Comparison of ENCODE assay signal across 29 mouse cellular contexts in genomic region chr2:153724424-153724823, GRCm38 (mm10). TPM values are rescaled to one million over a fixed set of nuclear protein-coding genes. Genes with fewer than 3 reads are reported as not detected.
DNase-seq lines count a peak whose midpoint lies in the region; ATAC-seq and TF ChIP-seq lines count a peak whose summit lies in the region.
"Had no signal": no experiment of that assay in that cellular context is flagged by ENCODE, and none has a peak within 500 bp of the region (broad histone marks: within the 10 kb centered on the region; RNA-seq: fewer than 3 reads in every experiment).

No protein-coding gene starts in this region.

- WGBS in heart, embryonic 12.5 days, result 43% methylated on average over 2 of the region's 2 CpGs
- 18% methylated on average over 2 of the region's 2 CpGs for WGBS in liver, embryonic 12.5 days (ENCODE audit: insufficient replicate concordance)
- 51% methylated on average over 2 of the region's 2 CpGs for WGBS in liver, postnatal 0 days (ENCODE audit: insufficient replicate concordance)
- WGBS in forebrain, embryonic 12.5 days, result 87% methylated on average over 2 of the region's 2 CpGs

- H3K36me3 ChIP-seq in heart, embryonic 12.5 days, result no peaks in the 10 kb centered on the region
- H3K36me3 ChIP-seq in liver, embryonic 12.5 days, result 0 out of 2 replicates have a peak, but pooled peaks cover 4% of the 10 kb centered on the region
- H3K36me3 ChIP-seq in liver, postnatal 0 days (replicated peaks; ENCODE audit: insufficient read depth, low read length), result no peaks in the 10 kb centered on the region
- no peaks in the 10 kb centered on the region for H3K36me3 ChIP-seq in forebrain, embryonic 12.5 days (replicated peaks)
- H3K36me3 ChIP-seq: embryonic facial prominence, embryonic 12.5 days; forebrain, embryonic 10.5 days; G1E; hindbrain, embryonic 13.5 days; limb, embryonic 10.5 days; limb, embryonic 15.5 days; lung, embryonic 15.5 days had no signal

- H3K27ac ChIP-seq in heart, embryonic 12.5 days (ENCODE audit: poor library complexity, severe bottlenecking), result no peak overlapping the region
- peak overlapping the region; percentile 85 for H3K27ac ChIP-seq in liver, embryonic 12.5 days
- H3K27ac ChIP-seq in liver, postnatal 0 days (ENCODE audit: low read depth), result no peak overlapping the region
- H3K27ac ChIP-seq in forebrain, embryonic 12.5 days, result no peak overlapping the region
- H3K27ac ChIP-seq: embryonic facial prominence, embryonic 12.5 days; forebrain, embryonic 10.5 days; hindbrain, embryonic 13.5 days; limb, embryonic 10.5 days; limb, embryonic 15.5 days; lung, embryonic 15.5 days had no signal

- H3K9me3 ChIP-seq in heart, embryonic 12.5 days (replicated peaks), result 0 out of 2 replicates have a peak, but pooled peaks cover 2% of the 10 kb centered on the region
- H3K9me3 ChIP-seq in liver, embryonic 12.5 days (replicated peaks), result no peaks in the 10 kb centered on the region
- H3K9me3 ChIP-seq in liver, postnatal 0 days (ENCODE audit: low read length), result no peaks in the 10 kb centered on the region
- H3K9me3 ChIP-seq in forebrain, embryonic 12.5 days, result no peaks in the 10 kb centered on the region
- H3K9me3 ChIP-seq: embryonic facial prominence, embryonic 12.5 days; forebrain, embryonic 10.5 days; G1E; hindbrain, embryonic 13.5 days; limb, embryonic 10.5 days; limb, embryonic 15.5 days; lung, embryonic 15.5 days had no signal

- TF ChIP-seq EP300 in liver, postnatal 0 days (IDR thresholded peaks at IDR 0.05; ENCODE audit: low read depth), result peak; percentile 55; the same call in 1 of the 2 replicates

- no peak overlapping the region for H3K9ac ChIP-seq in heart, embryonic 12.5 days
- H3K9ac ChIP-seq in liver, embryonic 12.5 days, result no peak overlapping the region
- H3K9ac ChIP-seq in liver, postnatal 0 days (replicated peaks), result no peak overlapping the region
- H3K9ac ChIP-seq in forebrain, embryonic 12.5 days, result no peak overlapping the region
- H3K9ac ChIP-seq: embryonic facial prominence, embryonic 12.5 days; hindbrain, embryonic 13.5 days; limb, embryonic 15.5 days; lung, embryonic 15.5 days had no signal

- no peak overlapping the region for H3K4me2 ChIP-seq in heart, embryonic 12.5 days
- peak overlapping the region; percentile 50 for H3K4me2 ChIP-seq in liver, embryonic 12.5 days
- H3K4me2 ChIP-seq in liver, postnatal 0 days (ENCODE audit: low read depth, low read length), result no peak overlapping the region
- no peak overlapping the region for H3K4me2 ChIP-seq in forebrain, embryonic 12.5 days
- H3K4me2 ChIP-seq: embryonic facial prominence, embryonic 12.5 days; hindbrain, embryonic 13.5 days; limb, embryonic 15.5 days; lung, embryonic 15.5 days had no signal

- H3K27me3 ChIP-seq in heart, embryonic 12.5 days (replicated peaks), result no peaks in the 10 kb centered on the region
- H3K27me3 ChIP-seq in liver, embryonic 12.5 days (replicated peaks), result no peaks in the 10 kb centered on the region
- no peaks in the 10 kb centered on the region for H3K27me3 ChIP-seq in liver, postnatal 0 days (ENCODE audit: insufficient read depth, low read length)
- H3K27me3 ChIP-seq in forebrain, embryonic 12.5 days, result no peaks in the 10 kb centered on the region
- H3K27me3 ChIP-seq: embryonic facial prominence, embryonic 12.5 days; hindbrain, embryonic 13.5 days; limb, embryonic 15.5 days; lung, embryonic 15.5 days had no signal

- no peak for TF ChIP-seq CTCF in liver, postnatal 0 days (IDR thresholded peaks at IDR 0.05; ENCODE audit: low read depth)

- peak; percentile 39; the same call in 1 of the 2 replicates for ATAC-seq in heart, embryonic 12.5 days (ENCODE audit: insufficient number of reproducible peaks, low FRiP score)
- ATAC-seq in liver, embryonic 12.5 days, result peak; percentile 90
- peak; percentile 90 for ATAC-seq in liver, postnatal 0 days
- ATAC-seq in forebrain, embryonic 12.5 days (ENCODE audit: low FRiP score), result no peak
- ATAC-seq: forebrain, embryonic 16.5 days; intestine, postnatal 0 days had no signal

- H3K4me3 ChIP-seq in heart, embryonic 12.5 days, result no peak overlapping the region
- H3K4me3 ChIP-seq in liver, embryonic 12.5 days, result no peak overlapping the region
- H3K4me3 ChIP-seq in liver, postnatal 0 days (ENCODE audit: low read depth, low read length), result no peak overlapping the region
- H3K4me3 ChIP-seq in forebrain, embryonic 12.5 days (replicated peaks), result no peak overlapping the region
- H3K4me3 ChIP-seq: embryonic facial prominence, embryonic 12.5 days; forebrain, embryonic 10.5 days; hindbrain, embryonic 13.5 days; limb, embryonic 10.5 days; limb, embryonic 15.5 days; lung, embryonic 15.5 days had no signal

- no peaks in the 10 kb centered on the region; the same call in 1 of the 2 replicates for H3K4me1 ChIP-seq in heart, embryonic 12.5 days (replicated peaks)
- peaks cover 37% of the 10 kb centered on the region for H3K4me1 ChIP-seq in liver, embryonic 12.5 days
- H3K4me1 ChIP-seq in liver, postnatal 0 days (ENCODE audit: insufficient read depth), result 0 out of 2 replicates have a peak, but pooled peaks cover 2% of the 10 kb centered on the region
- H3K4me1 ChIP-seq in forebrain, embryonic 12.5 days, result no peaks in the 10 kb centered on the region
- H3K4me1 ChIP-seq: embryonic facial prominence, embryonic 12.5 days; forebrain, embryonic 10.5 days; hindbrain, embryonic 13.5 days; limb, embryonic 10.5 days; limb, embryonic 15.5 days; lung, embryonic 15.5 days had no signal

- DNase-seq in heart, adult 9 months (ENCODE audit: low spot score in 2 of 2), result no peak
- peak; percentile 73 for DNase-seq in c-Kit-positive CD71-positive TER-119-negative erythroid progenitor cells, embryonic 14.5 days (ENCODE audit: low read depth)
- no peak for DNase-seq in liver, postnatal 0 days
- no peak for DNase-seq in ovary, postnatal 14 days (ENCODE audit: low spot score)
- DNase-seq in natural killer cell, adult 2 months (ENCODE audit: low spot score in 2 of 2), result no peak
- DNase-seq: adrenal gland, postnatal 14 days; cerebellum, adult 2 months; cerebellum, postnatal 36 days; embryo, embryonic 11 days; heart, postnatal 4 days; kidney, adult 9 months; kidney, postnatal 10 days; midbrain, embryonic 14.5 days; right cerebral cortex, adult 18-20 months; thymus, postnatal 14 days had no signal

RNA-seq across cellular contexts. Expression of gene Mapre1, which starts 16.6 kb away (rescaled TPM):
- 315 and 319 TPM in 2 replicates for polyA plus RNA-seq in heart, embryonic 12.5 days (2016; fragmentation: Nextera tagmentation; extraction: Ambion mirVana)
- polyA plus RNA-seq in liver, embryonic 12.5 days (2016; fragmentation: Nextera tagmentation; extraction: Ambion mirVana), result 199 and 200 TPM in 2 replicates
- polyA plus RNA-seq in liver, postnatal 0 days (2015; fragmentation: Nextera tagmentation; extraction: Ambion mirVana), result 79.0 and 79.2 TPM in 2 replicates
- polyA plus RNA-seq in forebrain, embryonic 12.5 days (2016; fragmentation: Nextera tagmentation; extraction: Ambion mirVana), result 385 and 409 TPM in 2 replicates

RNA-seq across cellular contexts. Expression of gene Dnmt3c, which starts 28.0 kb away (rescaled TPM):
- 0.12 TPM in 1 of 2 replicates, not detected in the other for polyA plus RNA-seq in heart, embryonic 12.5 days (2016; fragmentation: Nextera tagmentation; extraction: Ambion mirVana)
- 0.42 and 0.58 TPM in 2 replicates for polyA plus RNA-seq in liver, embryonic 12.5 days (2016; fragmentation: Nextera tagmentation; extraction: Ambion mirVana)
- polyA plus RNA-seq in liver, postnatal 0 days (2015; fragmentation: Nextera tagmentation; extraction: Ambion mirVana), result 0.19 and 0.46 TPM in 2 replicates
- polyA plus RNA-seq in forebrain, embryonic 12.5 days (2016; fragmentation: Nextera tagmentation; extraction: Ambion mirVana), result 0.10 TPM in 1 of 2 replicates, not detected in the other
- polyA plus RNA-seq: embryonic facial prominence, embryonic 12.5 days; forebrain, embryonic 10.5 days; forebrain, embryonic 16.5 days; gonadal fat pad, adult 2 months; heart, embryonic 16.5 days; hindbrain, embryonic 13.5 days; intestine, postnatal 0 days; limb, embryonic 10.5 days; lung, embryonic 15.5 days had no signal

RNA-seq across cellular contexts. Expression of gene Efcab8, which starts 55.3 kb away (rescaled TPM):
- polyA plus RNA-seq in heart, embryonic 12.5 days (2016; fragmentation: Nextera tagmentation; extraction: Ambion mirVana), result 0.09 TPM in 1 of 2 replicates, not detected in the other
- 0.10 and 0.16 TPM in 2 replicates for polyA plus RNA-seq in liver, embryonic 12.5 days (2016; fragmentation: Nextera tagmentation; extraction: Ambion mirVana)
- 0.04 TPM in 1 of 2 replicates, not detected in the other for polyA plus RNA-seq in liver, postnatal 0 days (2015; fragmentation: Nextera tagmentation; extraction: Ambion mirVana)
- not detected in 2 replicates for polyA plus RNA-seq in forebrain, embryonic 12.5 days (2016; fragmentation: Nextera tagmentation; extraction: Ambion mirVana)
- polyA plus RNA-seq: forebrain, embryonic 10.5 days; G1E; hindbrain, embryonic 13.5 days; limb, embryonic 15.5 days; lung, embryonic 15.5 days; midbrain, embryonic 14.5 days had no signal
